Mouse (Mus musculus) hindbrain, embryonic 11.5 days (tissue): ENCODE measurements around the gene Rcvrn. TPM values are rescaled to one million over a fixed set of nuclear protein-coding genes. Genes with fewer than 3 reads are reported as not detected.

Source experiments
- ATAC-seq: fragments of 200-750 bp; cut with Nextera tagmentation; 2 replicates; pipeline ENCODE4 v1.8.0; 2017; ENCODE audit warnings: mild to moderate bottlenecking, moderate TSS enrichment, moderate library complexity; ENCODE audit not compliant: low FRiP score
- DNase-seq: peaks from one replicate; pipeline ENCODE4 v3.0.0-alpha.2; 2015; ENCODE audit warnings: low spot score
- H3K27ac ChIP-seq: fragments of 300-500 bp; sonication (generic); 2 replicates; pipeline ENCODE4 v1.5.1; 2014; ENCODE audit warnings: mild to moderate bottlenecking, low read depth, low read length
- H3K27me3 ChIP-seq: fragments of 300-500 bp; sonication (generic); 2 replicates; pipeline ENCODE4 v1.6.1; 2014; ENCODE audit warnings: mild to moderate bottlenecking, low read length, moderate library complexity, mixed read lengths; ENCODE audit not compliant: control insufficient read depth, insufficient read depth
- H3K36me3 ChIP-seq: fragments of 300-500 bp; sonication (generic); 2 replicates; pipeline ENCODE4 v1.6.1; 2014; ENCODE audit warnings: mild to moderate bottlenecking, low read length, moderate library complexity, mixed read lengths; ENCODE audit not compliant: control insufficient read depth, insufficient read depth
- H3K4me1 ChIP-seq: fragments of 300-500 bp; sonication (generic); replicated peaks from 2 replicates; pipeline ENCODE4 v1.6.1; 2014; ENCODE audit warnings: low read length, mixed read lengths; ENCODE audit not compliant: control insufficient read depth, insufficient read depth
- H3K4me2 ChIP-seq: fragments of 300-500 bp; sonication (generic); replicated peaks from 2 replicates; pipeline ENCODE4 v1.6.1; 2014; ENCODE audit warnings: mild to moderate bottlenecking, low read depth, low read length
- H3K4me3 ChIP-seq: fragments of 300-500 bp; sonication (generic); 2 replicates; pipeline ENCODE4 v1.5.1; 2014; ENCODE audit warnings: low read depth, low read length
- H3K9ac ChIP-seq: fragments of 300-500 bp; sonication (generic); 2 replicates; pipeline ENCODE4 v1.6.1; 2014; ENCODE audit warnings: low read depth, low read length
- H3K9me3 ChIP-seq: fragments of 300-500 bp; sonication (generic); 2 replicates; pipeline ENCODE4 v1.6.1; 2016; ENCODE audit warnings: low read length; ENCODE audit not compliant: control insufficient read depth
- WGBS: fragments of 180-500 bp; shearing (Covaris S2); extraction: QIAGEN DNeasy Blood & Tissue Kit; methylation state at CpG from one replicate; pipeline ENCODE4 v1.1.7; 2014; 5-methylcytosine and 5-hydroxymethylcytosine counted together
- polyA plus RNA-seq: library from polyadenylated mRNA; unstranded; fragments of >200 nt; fragmentation: Nextera tagmentation; extraction: Ambion mirVana; gene quantifications from 2 replicates; pipeline ENCODE4 v1.2.1, GENCODE M21; 2014

Gene Rcvrn
- polyA plus RNA-seq, 1 experiment from 2014 or later = not detected

GRCm38 (mm10) chr11:67731056-67731455, 35.9 kb downstream of the Rcvrn start:
- H3K4me2 ChIP-seq = no peak overlapping the region
- H3K9ac ChIP-seq = no peak overlapping the region
- H3K36me3 ChIP-seq = no peaks in the 10 kb centered on the region
- no peak overlapping the region for H3K4me3 ChIP-seq
- no peaks in the 10 kb centered on the region for H3K4me1 ChIP-seq
- no peaks in the 10 kb centered on the region for H3K27me3 ChIP-seq
- H3K9me3 ChIP-seq = no peaks in the 10 kb centered on the region
- DNase-seq = no peak
- no peak overlapping the region for H3K27ac ChIP-seq
- no peak for ATAC-seq
- WGBS = 96% methylated on average over 2 of the region's 2 CpGs

GRCm38 (mm10) chr11:67733726-67734125, 38.6 kb downstream of the Rcvrn start:
- Histone ChIP-seq H3K27me3 (no peaks in the 10 kb centered on the region), H3K4me2 (no peak overlapping the region), H3K9me3 (no peaks in the 10 kb centered on the region), H3K36me3 (no peaks in the 10 kb centered on the region), H3K9ac (no peak overlapping the region), H3K4me3 (no peak overlapping the region), H3K4me1 (no peaks in the 10 kb centered on the region), H3K27ac (no peak overlapping the region)
- DNase-seq = no peak
- ATAC-seq = no peak
- 70% methylated on average over 1 of the region's 1 CpGs for WGBS

GRCm38 (mm10) chr11:67734597-67734996, 39.5 kb downstream of the Rcvrn start:
- 81% methylated on average over 3 of the region's 3 CpGs for WGBS
- Histone ChIP-seq H3K9me3 (no peaks in the 10 kb centered on the region), H3K9ac (no peak overlapping the region), H3K27me3 (no peaks in the 10 kb centered on the region), H3K27ac (no peak overlapping the region), H3K4me3 (no peak overlapping the region), H3K4me1 (no peaks in the 10 kb centered on the region), H3K36me3 (no peaks in the 10 kb centered on the region), H3K4me2 (no peak overlapping the region)
- ATAC-seq (no peak), DNase-seq (no peak)

- 85% methylated on average over 6 of the region's 6 CpGs for WGBS
- H3K36me3 ChIP-seq = no peaks in the 10 kb centered on the region
- no peak for ATAC-seq
Observed at GRCm38 (mm10) chr11:67738345-67738744, 43.2 kb downstream of the Rcvrn start.

GRCm38 (mm10) chr11:67738846-67739490, 43.8 kb downstream of the Rcvrn start:
- Histone ChIP-seq H3K36me3 (no peaks in the 10 kb centered on the region), H3K4me1 (no peaks in the 10 kb centered on the region), H3K4me3 (no peak overlapping the region), H3K9me3 (no peaks in the 10 kb centered on the region), H3K27me3 (no peaks in the 10 kb centered on the region), H3K9ac (no peak overlapping the region), H3K27ac (no peak overlapping the region), H3K4me2 (no peak overlapping the region)
- 91% methylated on average over 5 of the region's 5 CpGs for WGBS
- ATAC-seq = no peak
- no peak for DNase-seq

More at GRCm38 (mm10) chr11:67738345-67738744, 43.2 kb downstream of the Rcvrn start:
- H3K4me1 ChIP-seq = no peaks in the 10 kb centered on the region
- H3K9me3 ChIP-seq = no peaks in the 10 kb centered on the region
- no peak overlapping the region for H3K4me2 ChIP-seq
- no peak overlapping the region for H3K27ac ChIP-seq
- no peaks in the 10 kb centered on the region for H3K27me3 ChIP-seq
- no peak overlapping the region for H3K4me3 ChIP-seq
- no peak for DNase-seq
- H3K9ac ChIP-seq = no peak overlapping the region

GRCm38 (mm10) chr11:67741569-67741968, 46.4 kb downstream of the Rcvrn start:
- Histone ChIP-seq H3K4me1 (no peaks in the 10 kb centered on the region), H3K27me3 (no peaks in the 10 kb centered on the region)

More at GRCm38 (mm10) chr11:67741569-67741968, 46.4 kb downstream of the Rcvrn start:
- Histone ChIP-seq H3K4me3 (no peak overlapping the region), H3K9ac (no peak overlapping the region), H3K9me3 (no peaks in the 10 kb centered on the region), H3K27ac (no peak overlapping the region), H3K4me2 (no peak overlapping the region), H3K36me3 (no peaks in the 10 kb centered on the region)
- ATAC-seq = no peak
- no peak for DNase-seq

Other genes with a start within 250 kb of the Rcvrn start
- gene Gas7, start 239.9 kb upstream of the Rcvrn start, polyA plus RNA-seq = 2.6 and 4.2 TPM in 2 replicates
- gene Glp2r, start 75.8 kb downstream of the Rcvrn start, polyA plus RNA-seq = not detected in 2 replicates
- gene Gsg1l2, start 79.3 kb downstream of the Rcvrn start, polyA plus RNA-seq = not detected in 2 replicates
- gene Dhrs7c, start 102.9 kb downstream of the Rcvrn start, polyA plus RNA-seq = not detected in 2 replicates
- gene Usp43, start 226.8 kb downstream of the Rcvrn start, polyA plus RNA-seq = 0.98 and 0.99 TPM in 2 replicates